Mouse (Mus musculus): ENCODE data around the gene Stk32b.

DNA sequence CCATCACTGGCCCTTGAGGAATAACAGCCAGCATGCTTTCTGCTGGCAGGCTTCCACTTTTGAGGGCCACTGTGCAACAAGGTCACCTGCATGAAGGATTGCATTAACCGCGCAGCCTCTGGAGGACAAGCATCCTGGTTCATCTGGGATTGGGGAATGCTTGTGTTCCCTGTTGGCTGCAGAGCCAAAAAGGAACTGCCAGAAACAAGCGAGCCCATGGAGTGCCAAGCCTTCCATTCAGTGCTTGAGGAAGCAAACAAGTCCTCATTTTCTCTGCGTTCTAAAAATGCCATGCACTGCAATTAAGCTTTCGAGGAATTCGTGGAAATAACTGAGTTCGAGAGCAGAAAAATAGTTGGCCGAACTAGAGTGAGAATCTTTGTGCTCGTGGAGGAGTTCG, 251.5 kb downstream of the Stk32b start:
- TF ChIP-seq POLR2A (IDR thresholded peaks at IDR 0.05; ENCODE audit: low read depth, low read length) (no peak), CTCF (conservative IDR thresholded peaks at IDR 0.05; ENCODE audit: insufficient read depth, insufficient read length, low read depth, low read length) (no peak)
